Mouse (Mus musculus) cerebellum, adult 9-10 months (tissue): ENCODE data around the gene Pde4c.

Experiments used
- DNase-seq: peaks from one replicate; pipeline ENCODE4 v3.0.0; 2022

Pde4c gene

GRCm38 (mm10) chr8:70768956-70769355 is 45.4 kb downstream of the Pde4c start:
- no peak for DNase-seq

GRCm38 (mm10) chr8:70769359-70769758 is 45.8 kb downstream of the Pde4c start:
- peak; percentile 95 for DNase-seq

- no peak for DNase-seq
These were observed 46.3 kb downstream of the Pde4c start for GRCm38 (mm10) chr8:70769858-70770257.

- DNase-seq: no peak
These were observed 47.2 kb downstream of the Pde4c start for GRCm38 (mm10) chr8:70770748-70771147.

GRCm38 (mm10) chr8:70771217-70771616 is 47.7 kb downstream of the Pde4c start:
- no peak for DNase-seq

GRCm38 (mm10) chr8:70772075-70772474 is 48.6 kb downstream of the Pde4c start:
- DNase-seq: no peak

- no peak for DNase-seq
These were observed 49.4 kb downstream of the Pde4c start for GRCm38 (mm10) chr8:70772890-70773289.

- peak; percentile 84 for DNase-seq
These were observed 49.9 kb downstream of the Pde4c start for GRCm38 (mm10) chr8:70773410-70773809.

GRCm38 (mm10) chr8:70773833-70774232 is 50.3 kb downstream of the Pde4c start:
- DNase-seq: peak; percentile 85

- no peak for DNase-seq
These were observed 51.2 kb downstream of the Pde4c start for GRCm38 (mm10) chr8:70774740-70775139.

- no peak for DNase-seq
These were observed 51.7 kb downstream of the Pde4c start for GRCm38 (mm10) chr8:70775227-70775626.

- no peak for DNase-seq
These were observed 52.5 kb downstream of the Pde4c start for GRCm38 (mm10) chr8:70775851-70776495.

- peak; percentile 97 for DNase-seq
These were observed 53.2 kb downstream of the Pde4c start, which contains the start of gene Pik3r2 for GRCm38 (mm10) chr8:70776496-70777444. Pik3r2 (minus strand) TSS chr8:70776713.

GRCm38 (mm10) chr8:70780093-70780492 is 56.6 kb downstream of the Pde4c start:
- DNase-seq: no peak

GRCm38 (mm10) chr8:70786291-70787050 is 63.0 kb downstream of the Pde4c start:
- DNase-seq: peak; percentile 56

- DNase-seq: peak; percentile 53
These were observed 63.5 kb downstream of the Pde4c start for GRCm38 (mm10) chr8:70787051-70787445.

GRCm38 (mm10) chr8:70787941-70788667 is 64.6 kb downstream of the Pde4c start:
- DNase-seq: peak; percentile 94

- DNase-seq: peak; percentile 60
These were observed 65.5 kb downstream of the Pde4c start for GRCm38 (mm10) chr8:70789046-70789445.

GRCm38 (mm10) chr8:70790846-70791245 is 67.3 kb downstream of the Pde4c start:
- peak; percentile 48 for DNase-seq

- peak; percentile 58 for DNase-seq
These were observed 67.8 kb downstream of the Pde4c start for GRCm38 (mm10) chr8:70791294-70791701.

GRCm38 (mm10) chr8:70791975-70792691 is 68.6 kb downstream of the Pde4c start:
- DNase-seq: peak; percentile 91

GRCm38 (mm10) chr8:70792700-70793099 is 69.2 kb downstream of the Pde4c start:
- peak; percentile 82 for DNase-seq
